Mouse (Mus musculus): ENCODE data around the gene Zdhhc4. TPM values are rescaled to one million over a fixed set of nuclear protein-coding genes. Genes with fewer than 3 reads are reported as not detected.

The Zdhhc4 gene
- polyA plus RNA-seq, 1 experiment: 36.2 TPM

- Histone ChIP-seq H3K4me1 (ENCODE audit: control insufficient read depth, insufficient read depth, low read length) (no peaks in the 10 kb centered on the region), H3K4me3 (ENCODE audit: insufficient read depth, low read length) (no peak overlapping the region), H3K27ac (ENCODE audit: insufficient read depth, low read depth, low read length) (no peak overlapping the region)
- TF ChIP-seq CTCF (IDR thresholded peaks at IDR 0.05; ENCODE audit: low read depth, low read length): no peak
- TF ChIP-seq POLR2A (IDR thresholded peaks at IDR 0.05; ENCODE audit: borderline replicate concordance, low read depth, low read length): no peak
Observed at GRCm38 (mm10) chr5:143361428-143361827, 32.4 kb upstream of the Zdhhc4 start.

GRCm38 (mm10) chr5:143360000-143360399 is 30.9 kb upstream of the Zdhhc4 start:
- Histone ChIP-seq H3K27ac (ENCODE audit: insufficient read depth, low read depth, low read length) (no peak overlapping the region), H3K4me1 (ENCODE audit: control insufficient read depth, insufficient read depth, low read length) (no peaks in the 10 kb centered on the region), H3K4me3 (ENCODE audit: insufficient read depth, low read length) (no peak overlapping the region)
- TF ChIP-seq POLR2A (IDR thresholded peaks at IDR 0.05; ENCODE audit: borderline replicate concordance, low read depth, low read length) (no peak), CTCF (IDR thresholded peaks at IDR 0.05; ENCODE audit: low read depth, low read length) (peak; percentile 33; the same call in 1 of the 2 replicates)

DNA sequence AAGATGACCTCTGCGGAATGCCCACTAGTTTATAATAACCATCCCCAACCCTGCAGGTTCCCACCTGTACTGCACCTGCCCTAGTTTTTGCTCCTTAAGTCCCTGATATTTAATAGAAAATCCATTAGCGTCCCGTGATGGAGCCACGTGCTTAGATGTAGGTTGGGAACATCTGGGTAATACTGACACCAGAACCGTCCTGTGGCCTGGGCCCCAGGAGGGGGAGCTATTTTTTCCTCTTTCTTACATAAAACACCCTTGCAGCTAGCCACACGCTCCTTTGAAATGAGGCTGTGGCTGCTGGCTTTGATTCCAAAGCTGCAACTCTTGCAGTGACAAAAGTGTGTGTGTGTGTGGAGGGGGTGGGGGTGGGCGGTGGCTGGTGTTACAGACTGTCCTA is 30.2 kb upstream of the Zdhhc4 start:
- Histone ChIP-seq H3K4me1 (ENCODE audit: control insufficient read depth, insufficient read depth, low read length) (no peaks in the 10 kb centered on the region), H3K4me3 (ENCODE audit: insufficient read depth, low read length) (no peak overlapping the region), H3K27ac (ENCODE audit: insufficient read depth, low read depth, low read length) (no peak overlapping the region)
- TF ChIP-seq CTCF (IDR thresholded peaks at IDR 0.05; ENCODE audit: low read depth, low read length) (no peak), POLR2A (IDR thresholded peaks at IDR 0.05; ENCODE audit: borderline replicate concordance, low read depth, low read length) (no peak)

GRCm38 (mm10) chr5:143357564-143357963 is 28.5 kb upstream of the Zdhhc4 start:
- H3K27ac ChIP-seq (ENCODE audit: insufficient read depth, low read depth, low read length): no peak overlapping the region
- no peaks in the 10 kb centered on the region for H3K4me1 ChIP-seq (ENCODE audit: control insufficient read depth, insufficient read depth, low read length)
- TF ChIP-seq CTCF (IDR thresholded peaks at IDR 0.05; ENCODE audit: low read depth, low read length) (no peak), POLR2A (IDR thresholded peaks at IDR 0.05; ENCODE audit: borderline replicate concordance, low read depth, low read length) (no peak)
- no peak overlapping the region for H3K4me3 ChIP-seq (ENCODE audit: insufficient read depth, low read length)

DNA sequence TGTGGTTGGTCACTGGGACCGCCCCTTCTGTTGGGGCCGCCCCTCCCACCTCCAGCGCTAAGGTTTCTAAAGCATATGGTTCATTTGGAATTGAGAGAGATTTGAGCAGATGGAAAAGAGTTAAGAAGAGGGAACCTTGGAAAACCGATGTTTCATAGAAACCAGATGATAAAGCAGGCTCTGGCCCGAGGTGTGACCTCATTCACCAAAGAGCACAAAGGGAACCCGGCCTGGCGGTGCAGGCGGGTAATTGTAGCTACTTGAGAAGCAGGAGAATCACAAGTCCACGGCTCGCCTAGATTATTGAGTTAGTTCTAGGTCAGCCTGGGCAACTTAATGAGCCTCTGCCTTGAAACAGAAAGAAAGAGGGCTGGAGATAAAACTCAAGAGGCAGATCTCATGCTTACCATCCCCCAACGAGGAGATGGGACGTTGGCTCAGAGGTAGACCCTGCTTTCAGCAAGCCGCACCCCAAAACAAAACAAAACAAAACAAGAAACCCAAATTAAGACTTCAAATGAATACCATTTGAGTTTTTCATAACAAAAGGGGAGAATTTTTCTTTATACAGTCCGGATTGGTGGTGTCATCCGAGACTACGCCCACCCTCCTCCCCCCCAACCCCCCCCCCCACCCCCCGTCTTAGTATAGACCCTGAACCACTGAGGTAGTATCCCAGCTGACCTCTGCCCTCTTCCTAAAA is 27.8 kb upstream of the Zdhhc4 start, which contains the start of gene Grid2ip:
Gene Grid2ip (plus strand): TSS at position 653 of the 703 bp plus-strand sequence.
- Histone ChIP-seq H3K27ac (ENCODE audit: insufficient read depth, low read depth, low read length) (no peak within 1 kb of the TSS), H3K4me3 (ENCODE audit: insufficient read depth, low read length) (no peak within 1 kb of the TSS), H3K4me1 (ENCODE audit: control insufficient read depth, insufficient read depth, low read length) (no peaks in the 10 kb centered on the region)
- TF ChIP-seq CTCF (IDR thresholded peaks at IDR 0.05; ENCODE audit: low read depth, low read length): no peak
- TF ChIP-seq POLR2A (IDR thresholded peaks at IDR 0.05; ENCODE audit: borderline replicate concordance, low read depth, low read length): no peak

DNA sequence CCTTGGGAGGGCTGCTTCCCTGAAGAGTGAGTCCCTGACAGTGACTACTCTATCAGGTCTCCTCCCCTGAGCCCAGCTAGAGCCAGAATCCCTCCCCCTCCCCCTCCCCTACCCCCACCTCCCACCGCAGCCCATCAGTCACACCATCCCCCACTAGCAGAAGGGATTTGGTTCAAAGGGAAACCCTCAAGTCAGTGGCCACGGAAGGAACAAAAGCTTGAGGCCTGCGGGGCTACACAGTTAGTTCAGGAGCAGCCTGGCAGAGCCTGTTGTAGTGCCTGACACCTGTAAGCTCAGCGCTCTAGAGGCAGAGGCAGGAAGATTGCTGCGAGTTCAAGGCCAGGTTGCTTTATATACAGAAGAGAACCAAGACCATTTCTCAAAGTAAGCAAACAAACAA is 27.0 kb upstream of the Zdhhc4 start:
- Histone ChIP-seq H3K4me1 (ENCODE audit: control insufficient read depth, insufficient read depth, low read length) (no peaks in the 10 kb centered on the region), H3K27ac (ENCODE audit: insufficient read depth, low read depth, low read length) (no peak overlapping the region), H3K4me3 (ENCODE audit: insufficient read depth, low read length) (no peak overlapping the region)
- no peak for TF ChIP-seq POLR2A (IDR thresholded peaks at IDR 0.05; ENCODE audit: borderline replicate concordance, low read depth, low read length)

DNA sequence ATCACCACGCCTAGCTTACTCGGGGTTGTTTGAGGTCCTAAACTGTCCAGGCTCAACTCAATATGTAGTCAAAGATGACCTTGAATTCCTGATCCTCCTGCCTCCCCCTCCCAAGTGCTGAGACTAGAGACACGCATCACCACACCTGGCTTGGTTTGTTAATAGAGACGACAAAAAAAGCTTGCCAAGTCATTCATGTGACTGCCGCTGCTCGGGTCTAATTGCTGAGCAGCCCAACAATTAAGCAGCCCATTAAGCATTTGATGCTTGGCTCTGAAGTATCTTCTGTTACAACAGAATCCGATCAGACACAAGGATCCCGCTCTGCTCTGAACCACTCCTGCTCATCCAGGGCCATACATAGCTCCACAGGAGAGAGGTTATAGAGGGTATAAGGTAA is 17.3 kb upstream of the Zdhhc4 start:
- no peaks in the 10 kb centered on the region for H3K4me1 ChIP-seq (ENCODE audit: control insufficient read depth, insufficient read depth, low read length)
- no peak overlapping the region for H3K4me3 ChIP-seq (ENCODE audit: insufficient read depth, low read length)
- no peak for TF ChIP-seq CTCF (IDR thresholded peaks at IDR 0.05; ENCODE audit: low read depth, low read length)
- no peak for TF ChIP-seq POLR2A (IDR thresholded peaks at IDR 0.05; ENCODE audit: borderline replicate concordance, low read depth, low read length)
- H3K27ac ChIP-seq (ENCODE audit: insufficient read depth, low read depth, low read length): no peak overlapping the region

DNA sequence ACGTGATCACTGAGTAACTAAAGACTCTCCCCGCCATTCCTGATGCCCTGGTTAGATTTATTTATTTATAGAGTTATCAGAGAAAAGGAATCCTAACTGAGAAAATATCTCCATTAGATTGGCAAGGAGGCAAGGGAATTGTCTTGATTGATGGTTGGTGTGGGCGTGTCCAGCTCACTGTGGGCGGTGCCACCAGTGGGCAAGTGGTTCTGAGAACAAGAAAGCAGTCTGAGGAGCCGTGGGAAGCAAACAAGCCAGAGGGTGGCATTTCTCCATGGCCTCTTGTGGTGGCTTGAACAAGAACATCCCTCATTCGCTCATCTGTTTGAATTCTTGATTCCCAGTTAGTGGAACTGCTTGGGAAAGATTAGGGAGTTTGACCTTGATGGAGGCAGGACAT is 10.5 kb upstream of the Zdhhc4 start:
- TF ChIP-seq CTCF (IDR thresholded peaks at IDR 0.05; ENCODE audit: low read depth, low read length) (no peak), POLR2A (IDR thresholded peaks at IDR 0.05; ENCODE audit: borderline replicate concordance, low read depth, low read length) (no peak)
- no peak overlapping the region for H3K4me3 ChIP-seq (ENCODE audit: insufficient read depth, low read length)
- H3K27ac ChIP-seq (ENCODE audit: insufficient read depth, low read depth, low read length): no peak overlapping the region
- H3K4me1 ChIP-seq (ENCODE audit: control insufficient read depth, insufficient read depth, low read length): no peaks in the 10 kb centered on the region

DNA sequence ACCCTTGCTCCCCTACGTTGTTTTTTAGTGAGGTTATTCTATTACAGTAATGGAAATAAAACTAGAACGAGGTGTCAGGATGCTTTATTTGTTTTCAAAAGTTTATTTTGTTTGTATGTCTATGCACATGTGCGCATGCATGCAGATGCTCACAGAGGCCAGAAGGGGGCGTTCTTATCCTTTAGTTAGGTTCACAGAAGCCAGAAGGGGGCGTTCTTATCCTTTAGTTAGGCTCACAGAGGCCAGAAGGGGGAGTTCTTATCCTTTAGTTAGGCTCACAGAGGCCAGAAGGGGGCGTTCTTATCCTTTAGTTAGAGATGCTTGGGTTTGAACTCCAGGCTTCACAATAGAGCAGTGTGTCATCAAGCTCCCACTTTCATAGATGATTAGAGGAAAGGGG is 7.5 kb upstream of the Zdhhc4 start:
- H3K27ac ChIP-seq (ENCODE audit: insufficient read depth, low read depth, low read length): no peak overlapping the region
- TF ChIP-seq CTCF (IDR thresholded peaks at IDR 0.05; ENCODE audit: low read depth, low read length) (0 out of 2 replicates have a peak, but pooled peaks have one; percentile 24), POLR2A (IDR thresholded peaks at IDR 0.05; ENCODE audit: borderline replicate concordance, low read depth, low read length) (no peak)
- H3K4me3 ChIP-seq (ENCODE audit: insufficient read depth, low read length): no peak overlapping the region
- H3K4me1 ChIP-seq (ENCODE audit: control insufficient read depth, insufficient read depth, low read length): no peaks in the 10 kb centered on the region

- TF ChIP-seq POLR2A (IDR thresholded peaks at IDR 0.05; ENCODE audit: borderline replicate concordance, low read depth, low read length) (no peak), CTCF (IDR thresholded peaks at IDR 0.05; ENCODE audit: low read depth, low read length) (no peak)
- H3K4me1 ChIP-seq (ENCODE audit: control insufficient read depth, insufficient read depth, low read length): peaks cover 1% of the 10 kb centered on the region; the same call in 1 of the 2 replicates
- H3K4me3 ChIP-seq (ENCODE audit: insufficient read depth, low read length): no peak overlapping the region
- H3K27ac ChIP-seq (ENCODE audit: insufficient read depth, low read depth, low read length): no peak overlapping the region
Observed at GRCm38 (mm10) chr5:143335089-143335460, 6.0 kb upstream of the Zdhhc4 start.
